Mouse (Mus musculus) spleen, adult 2 months (tissue): Measurements from ENCODE around the gene Gm44805. TPM values are rescaled to one million over a fixed set of nuclear protein-coding genes. Genes with fewer than 3 reads are reported as not detected.

Source experiments
- DNase-seq, 2 experiments: peaks; one replicate each; pipeline versions ENCODE4 v3.0.0 to v3.0.0-alpha.2; 2012 to 2021; ENCODE audit warnings: low spot score in 2 of 2, low read depth in 1 of 2
- H3K27ac ChIP-seq: fragments of 200-500 bp; 2 replicates; pipeline ENCODE4 v1.5.1; 2012; ENCODE audit warnings: low read length, inconsistent platforms; ENCODE audit not compliant: insufficient read depth
- H3K27me3 ChIP-seq: fragments of 200-500 bp; 2 replicates; pipeline ENCODE4 v1.6.1; 2012; ENCODE audit warnings: mild to moderate bottlenecking, moderate library complexity, low read length, inconsistent platforms; ENCODE audit not compliant: control insufficient read depth, insufficient read depth
- H3K36me3 ChIP-seq: fragments of 200-500 bp; 2 replicates; pipeline ENCODE4 v1.6.1; 2012; ENCODE audit warnings: mild to moderate bottlenecking, low read length, inconsistent platforms; ENCODE audit not compliant: control insufficient read depth, insufficient read depth
- H3K4me1 ChIP-seq: fragments of 200-500 bp; 2 replicates; pipeline ENCODE4 v1.6.1; 2011; ENCODE audit warnings: inconsistent platforms; ENCODE audit not compliant: control insufficient read depth, insufficient read depth, insufficient read length
- H3K4me3 ChIP-seq: fragments of 200-500 bp; 2 replicates; pipeline ENCODE4 v1.5.1; 2011; ENCODE audit warnings: mild to moderate bottlenecking, inconsistent platforms; ENCODE audit not compliant: insufficient read depth, insufficient read length; ENCODE audit errors: extremely low read depth
- CTCF ChIP-seq: fragments of 200-500 bp; IDR thresholded peaks from 2 replicates; pipeline ENCODE4 v1.5.1; 2011; ENCODE audit warnings: mild to moderate bottlenecking, inconsistent platforms; ENCODE audit not compliant: insufficient read depth, insufficient read length, insufficient replicate concordance; ENCODE audit errors: extremely low read depth
- POLR2A ChIP-seq: fragments of 200-500 bp; IDR thresholded peaks from 2 replicates; pipeline ENCODE4 v1.6.1; 2011; ENCODE audit warnings: low read depth, low read length, inconsistent platforms
- WGBS: fragments of 180-500 bp; shearing (Covaris S2); methylation state at CpG from one replicate; pipeline ENCODE4 v1.1.7; 2018; 5-methylcytosine and 5-hydroxymethylcytosine counted together
- polyA plus RNA-seq: library from polyadenylated mRNA; depleted of rRNA; stranded (reverse); fragments of >200 nt; gene quantifications from 2 replicates; pipeline ENCODE4 v1.2.3, GENCODE M21; 2012

Gene Gm44805
- polyA plus RNA-seq, 1 experiment, result not detected

GRCm38 (mm10) chr7:19694336-19695212 is 13.4 kb upstream of the Gm44805 start:
- H3K36me3 ChIP-seq, result peaks cover 10% of the 10 kb centered on the region
- H3K4me3 ChIP-seq, result no peak overlapping the region
- peaks cover 8% of the 10 kb centered on the region for H3K4me1 ChIP-seq
- no peaks in the 10 kb centered on the region for H3K27me3 ChIP-seq
- peak overlapping the region; percentile 18 for H3K27ac ChIP-seq
- DNase-seq, result no peak
- 82% methylated on average over 10 of the region's 10 CpGs for WGBS
- TF ChIP-seq CTCF, result no peak
- no peak for TF ChIP-seq POLR2A

GRCm38 (mm10) chr7:19693421-19693820 is 12.2 kb upstream of the Gm44805 start:
- Histone ChIP-seq H3K4me1 (no peaks in the 10 kb centered on the region; the same call in 1 of the 2 replicates), H3K4me3 (no peak overlapping the region), H3K27me3 (no peaks in the 10 kb centered on the region), H3K36me3 (peaks cover 10% of the 10 kb centered on the region), H3K27ac (0 out of 2 replicates have a peak overlapping the region, but pooled peaks have one; percentile 8)
- no peak for TF ChIP-seq CTCF
- TF ChIP-seq POLR2A, result no peak
- no peak for DNase-seq
- 36% methylated on average over 10 of the region's 10 CpGs for WGBS

GRCm38 (mm10) chr7:19691873-19692865 is 10.9 kb upstream of the Gm44805 start, which contains the start of gene Apoc1:
TSS of gene Apoc1 (minus strand) at chr7:19692660.
- 83% methylated on average over 28 of the region's 28 CpGs for WGBS
- H3K4me1 ChIP-seq, result no peaks in the 10 kb centered on the region; the same call in 1 of the 2 replicates
- no peak for TF ChIP-seq POLR2A
- no peak for TF ChIP-seq CTCF
- no peak for DNase-seq
- no peaks in the 10 kb centered on the region for H3K27me3 ChIP-seq
- H3K4me3 ChIP-seq, result no peak within 1 kb of the TSS
- H3K36me3 ChIP-seq, result peaks cover 8% of the 10 kb centered on the region
- H3K27ac ChIP-seq, result peak within 1 kb of the TSS; percentile 28; the same call in 1 of the 2 replicates

- H3K27me3 ChIP-seq, result no peaks in the 10 kb centered on the region
- H3K27ac ChIP-seq, result peak overlapping the region; percentile 28; the same call in 1 of the 2 replicates
- 90% methylated on average over 6 of the region's 6 CpGs for WGBS
- peaks cover under 1% of the 10 kb centered on the region for H3K36me3 ChIP-seq
- H3K4me3 ChIP-seq, result no peak overlapping the region
- no peak for DNase-seq
- no peaks in the 10 kb centered on the region; the same call in 1 of the 2 replicates for H3K4me1 ChIP-seq
- no peak for TF ChIP-seq CTCF
- no peak for TF ChIP-seq POLR2A
Measured at GRCm38 (mm10) chr7:19691434-19691833, 10.2 kb upstream of the Gm44805 start.

- no peak overlapping the region for H3K27ac ChIP-seq
- no peak for TF ChIP-seq POLR2A
- no peak for TF ChIP-seq CTCF
Measured at GRCm38 (mm10) chr7:19690845-19691244, 9.6 kb upstream of the Gm44805 start.

GRCm38 (mm10) chr7:19688611-19689010 is 7.4 kb upstream of the Gm44805 start:
- 93% methylated on average over 2 of the region's 2 CpGs for WGBS
- Histone ChIP-seq H3K27ac (no peak overlapping the region), H3K27me3 (no peaks in the 10 kb centered on the region), H3K36me3 (no peaks in the 10 kb centered on the region), H3K4me3 (no peak overlapping the region), H3K4me1 (peaks cover 14% of the 10 kb centered on the region; the same call in 1 of the 2 replicates)
- DNase-seq, result no peak
- no peak for TF ChIP-seq POLR2A
- TF ChIP-seq CTCF, result no peak

More at GRCm38 (mm10) chr7:19690845-19691244, 9.6 kb upstream of the Gm44805 start:
- Histone ChIP-seq H3K4me3 (no peak overlapping the region), H3K4me1 (peaks cover 2% of the 10 kb centered on the region; the same call in 1 of the 2 replicates), H3K27me3 (no peaks in the 10 kb centered on the region), H3K36me3 (no peaks in the 10 kb centered on the region)
- no peak for DNase-seq
- WGBS, result 86% methylated on average over 4 of the region's 4 CpGs
